Mouse (Mus musculus) liver, embryonic 14.5 days (tissue): ENCODE results near the gene Akr1b10.

Source experiments
- CTCF ChIP-seq: IDR thresholded peaks from 2 replicates; pipeline ENCODE4 v1.5.1; 2016; ENCODE audit warnings: antibody characterized with exemption, low read depth, control low read depth
- EP300 ChIP-seq: IDR thresholded peaks from 2 replicates; pipeline ENCODE4 v1.6.1; 2016; ENCODE audit warnings: antibody characterized with exemption, low read depth

GRCm38 (mm10) chr6:34353658-34354353 lies 30.2 kb upstream of the Akr1b10 start, which contains the start of gene Akr1b8:
- TF ChIP-seq CTCF: no peak
- no peak for TF ChIP-seq EP300
